Mouse (Mus musculus) G1E (cell line): ENCODE results near the gene Pld4. TPM values are rescaled to one million over a fixed set of nuclear protein-coding genes. Genes with fewer than 3 reads are reported as not detected.

Experiments used
- ATAC-seq: 2 replicates; pipeline ENCODE4 v1.8.0; 2016; ENCODE audit warnings: mild to moderate bottlenecking; ENCODE audit not compliant: insufficient number of reproducible peaks, poor library complexity, low FRiP score, severe bottlenecking; ENCODE audit errors: extremely low read depth
- DNase-seq: peaks from one replicate; pipeline ENCODE4 v3.0.0; 2012; ENCODE audit warnings: low spot score
- H3K27me3 ChIP-seq: 2 replicates; pipeline ENCODE4 v1.6.1; 2012; ENCODE audit warnings: mild to moderate bottlenecking, low read length, inconsistent platforms; ENCODE audit not compliant: insufficient read depth
- H3K36me3 ChIP-seq: replicated peaks from 2 replicates; pipeline ENCODE3; 2012; ENCODE audit warnings: mild to moderate bottlenecking, inconsistent platforms
- H3K4me1 ChIP-seq: 2 replicates; pipeline ENCODE4 v1.6.1; 2012; ENCODE audit warnings: low read depth, low read length, inconsistent platforms, mixed read lengths; ENCODE audit not compliant: insufficient read depth
- H3K4me3 ChIP-seq: 2 replicates; pipeline ENCODE4 v1.5.1; 2012; ENCODE audit warnings: low read depth, mild to moderate bottlenecking, inconsistent platforms, low read length, moderate library complexity, mixed read lengths
- H3K9me3 ChIP-seq: replicated peaks from 2 replicates; pipeline ENCODE4 v1.6.1; 2012; ENCODE audit warnings: inconsistent platforms
- CTCF ChIP-seq: IDR thresholded peaks from 2 replicates; pipeline ENCODE4 v1.5.1; 2012; ENCODE audit warnings: low read depth, low read length, inconsistent platforms, mixed read lengths
- GATA1 ChIP-seq: IDR thresholded peaks from 2 replicates; pipeline ENCODE4 v1.6.1; 2012; ENCODE audit warnings: borderline replicate concordance, low read length, inconsistent platforms, mixed read lengths
- GATA2 ChIP-seq: IDR thresholded peaks from 2 replicates; pipeline ENCODE4 v1.6.1; 2012; ENCODE audit warnings: low read depth, low read length, inconsistent platforms, borderline replicate concordance
- POLR2AphosphoS5 ChIP-seq: IDR thresholded peaks from 2 replicates; pipeline ENCODE4 v1.6.1; 2012; ENCODE audit warnings: low read depth, low read length, inconsistent platforms; ENCODE audit not compliant: insufficient replicate concordance
- TAL1 ChIP-seq: conservative IDR thresholded peaks from 2 replicates; pipeline ENCODE4 v1.6.1; 2012; ENCODE audit warnings: low read depth, low read length, inconsistent platforms, mixed read lengths
- polyA plus RNA-seq: library from polyadenylated mRNA; stranded (reverse); fragments of >175 nt; gene quantifications from 2 replicates; pipeline ENCODE4 v1.2.3, GENCODE M21; 2012
- total RNA-seq, 2 experiments: library from RNA; stranded (forward) in 1 of 2; stranded (reverse) in 1 of 2; fragments of 200-1000 nt in 1 of 2; fragments of >200 nt in 1 of 2; fragmentation: Nextera tagmentation in 1 of 2; gene quantifications; 2 replicates each; pipeline ENCODE4 v1.2.3; 2014 to 2017

The Pld4 gene
- total and polyA plus RNA-seq, 3 experiments, result 0.89 to 1.0 TPM; not detected in 1

DNA sequence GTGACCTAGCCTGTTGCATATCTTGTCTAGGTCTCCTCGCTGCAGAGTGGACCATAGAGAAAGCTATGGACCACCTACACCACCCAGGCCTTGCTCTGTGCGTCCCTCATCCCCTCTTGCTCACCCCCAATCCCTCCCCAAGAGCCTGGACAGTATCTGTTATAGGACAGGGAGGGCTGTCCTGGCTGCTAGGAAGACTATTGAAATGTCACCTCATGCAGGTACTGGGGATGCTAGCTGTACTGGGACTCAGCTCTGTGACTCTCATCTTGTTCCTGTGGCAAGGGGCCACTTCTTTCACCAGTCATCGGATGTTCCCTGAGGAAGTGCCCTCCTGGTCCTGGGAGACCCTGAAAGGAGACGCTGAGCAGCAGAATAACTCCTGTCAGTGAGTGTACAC lies 2.7 kb downstream of the Pld4 start:
- H3K27me3 ChIP-seq, result peaks cover 16% of the 10 kb centered on the region; the same call in 1 of the 2 replicates
- H3K36me3 ChIP-seq, result no peaks in the 10 kb centered on the region
- H3K4me1 ChIP-seq, result peaks cover 14% of the 10 kb centered on the region
- no peak for TF ChIP-seq CTCF
- no peak for TF ChIP-seq GATA1
- no peak for TF ChIP-seq POLR2AphosphoS5
- TF ChIP-seq GATA2, result no peak
- TF ChIP-seq TAL1, result no peak
- no peak overlapping the region for H3K4me3 ChIP-seq
- DNase-seq (no peak), ATAC-seq (no peak)
- no peaks in the 10 kb centered on the region for H3K9me3 ChIP-seq

DNA sequence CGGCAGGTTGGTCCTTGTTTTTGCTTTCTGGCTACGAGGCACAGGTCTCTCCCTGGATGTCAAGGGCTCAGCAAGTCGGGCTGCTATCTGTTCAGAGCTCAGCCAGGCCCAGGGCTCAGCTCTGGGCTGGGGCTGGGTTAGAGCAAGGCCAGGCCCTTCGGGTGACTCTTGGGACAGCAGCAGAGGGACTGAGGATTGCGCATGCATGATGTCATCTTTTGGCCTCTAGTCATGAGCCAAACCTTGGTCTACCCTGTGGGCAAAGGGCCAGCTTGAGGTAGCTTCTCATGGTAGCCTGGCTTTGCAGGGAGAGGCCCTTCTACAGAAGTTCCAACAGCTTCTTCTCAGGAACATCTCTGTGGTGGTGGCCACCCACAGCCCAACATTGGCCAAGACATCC lies 3.7 kb downstream of the Pld4 start:
- no peak for TF ChIP-seq GATA1
- TF ChIP-seq GATA2, result no peak
- H3K36me3 ChIP-seq, result no peaks in the 10 kb centered on the region
- peaks cover 14% of the 10 kb centered on the region for H3K4me1 ChIP-seq
- no peak for DNase-seq
- peaks cover 16% of the 10 kb centered on the region; the same call in 1 of the 2 replicates for H3K27me3 ChIP-seq
- H3K9me3 ChIP-seq, result no peaks in the 10 kb centered on the region
- no peak for ATAC-seq
- H3K4me3 ChIP-seq, result no peak overlapping the region

DNA sequence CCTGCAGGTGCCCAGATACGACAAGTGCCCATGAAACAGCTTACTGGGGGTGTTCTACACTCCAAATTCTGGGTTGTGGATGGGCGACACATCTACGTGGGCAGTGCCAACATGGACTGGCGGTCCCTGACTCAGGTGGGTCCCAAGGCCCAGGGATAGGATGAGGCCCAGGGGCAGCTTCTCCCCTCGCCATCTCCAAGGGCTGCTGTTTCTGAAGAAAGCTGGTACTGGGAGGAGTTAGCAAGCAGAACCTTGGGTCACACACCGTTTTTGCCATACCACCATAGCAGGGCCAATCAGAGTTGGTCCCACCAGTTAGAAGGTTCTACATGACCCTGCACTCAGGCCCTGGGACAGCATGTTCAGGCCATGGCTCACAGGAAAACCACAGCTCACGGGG lies 4.5 kb downstream of the Pld4 start:
- Histone ChIP-seq H3K27me3 (peaks cover 13% of the 10 kb centered on the region; the same call in 1 of the 2 replicates), H3K36me3 (no peaks in the 10 kb centered on the region), H3K4me3 (no peak overlapping the region), H3K4me1 (peaks cover 14% of the 10 kb centered on the region), H3K9me3 (no peaks in the 10 kb centered on the region)
- no peak for TF ChIP-seq GATA1
- no peak for TF ChIP-seq POLR2AphosphoS5
- no peak for TF ChIP-seq TAL1
- TF ChIP-seq CTCF, result no peak
- no peak for TF ChIP-seq GATA2
- no peak for DNase-seq
- no peak for ATAC-seq

DNA sequence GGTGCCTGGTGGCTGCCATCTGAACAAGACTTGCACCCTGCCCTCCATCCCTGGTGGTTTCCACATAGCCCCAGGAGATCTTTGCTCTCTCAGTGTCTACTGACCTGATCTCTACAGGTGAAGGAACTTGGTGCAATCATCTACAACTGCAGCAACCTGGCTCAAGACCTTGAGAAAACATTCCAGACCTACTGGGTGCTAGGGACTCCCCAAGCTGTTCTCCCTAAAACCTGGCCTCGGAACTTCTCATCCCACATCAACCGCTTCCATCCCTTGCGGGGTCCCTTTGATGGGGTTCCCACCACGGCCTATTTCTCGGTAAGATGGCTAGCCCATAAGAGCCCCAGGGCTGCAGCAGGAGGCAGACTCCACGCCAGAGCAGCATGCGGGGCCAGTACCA lies 6.1 kb downstream of the Pld4 start:
- Histone ChIP-seq H3K4me1 (peaks cover 4% of the 10 kb centered on the region; the same call in 1 of the 2 replicates), H3K36me3 (no peaks in the 10 kb centered on the region), H3K9me3 (no peaks in the 10 kb centered on the region), H3K27me3 (peaks cover 18% of the 10 kb centered on the region; the same call in 1 of the 2 replicates), H3K4me3 (no peak overlapping the region)
- TF ChIP-seq GATA2, result no peak
- TF ChIP-seq GATA1, result no peak
- TF ChIP-seq POLR2AphosphoS5, result no peak
- no peak for TF ChIP-seq CTCF
- no peak for TF ChIP-seq TAL1
- ATAC-seq, result no peak
- DNase-seq, result no peak

DNA sequence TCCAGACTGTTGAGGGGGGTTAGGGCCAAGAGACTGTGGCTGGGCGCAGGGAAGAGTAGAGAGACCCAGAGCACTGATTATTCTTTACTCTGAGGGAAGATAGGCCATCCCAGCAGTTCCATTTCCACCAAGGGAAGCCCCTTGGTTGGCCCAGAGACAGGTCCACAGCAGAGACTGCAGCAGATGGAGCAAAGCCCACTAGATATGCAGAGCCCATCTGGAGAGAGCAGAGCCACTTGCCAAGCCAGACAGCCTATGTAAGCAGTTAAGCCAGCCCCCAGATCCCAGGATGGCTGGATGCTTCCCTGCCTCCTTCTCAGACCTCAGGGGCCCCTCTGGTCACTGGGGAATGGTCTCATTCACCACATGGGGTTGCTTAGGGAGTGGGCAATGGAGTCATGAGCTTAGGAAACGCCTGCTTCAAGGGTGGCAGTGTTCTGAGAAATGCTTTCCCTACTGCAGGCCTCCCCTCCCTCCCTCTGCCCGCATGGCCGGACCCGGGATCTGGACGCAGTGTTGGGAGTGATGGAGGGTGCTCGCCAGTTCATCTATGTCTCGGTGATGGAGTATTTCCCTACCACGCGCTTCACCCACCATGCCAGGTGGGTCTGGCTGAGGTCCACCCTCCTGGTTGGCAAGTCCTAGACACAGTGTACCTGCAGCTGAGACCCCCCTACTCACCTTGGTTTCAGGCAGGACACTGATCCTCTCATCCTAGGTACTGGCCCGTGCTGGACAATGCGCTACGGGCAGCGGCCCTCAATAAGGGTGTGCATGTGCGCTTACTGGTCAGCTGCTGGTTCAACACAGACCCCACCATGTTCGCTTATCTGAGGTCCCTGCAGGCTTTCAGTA lies 6.8 kb downstream of the Pld4 start:
- H3K36me3 ChIP-seq, result no peaks in the 10 kb centered on the region
- no peak overlapping the region for H3K4me3 ChIP-seq
- H3K27me3 ChIP-seq, result peaks cover 14% of the 10 kb centered on the region; the same call in 1 of the 2 replicates
- ATAC-seq (no peak), DNase-seq (no peak)
- no peaks in the 10 kb centered on the region for H3K9me3 ChIP-seq
- H3K4me1 ChIP-seq, result no peaks in the 10 kb centered on the region
- TF ChIP-seq GATA2 (no peak), TAL1 (no peak), CTCF (no peak), POLR2AphosphoS5 (no peak), GATA1 (no peak)

DNA sequence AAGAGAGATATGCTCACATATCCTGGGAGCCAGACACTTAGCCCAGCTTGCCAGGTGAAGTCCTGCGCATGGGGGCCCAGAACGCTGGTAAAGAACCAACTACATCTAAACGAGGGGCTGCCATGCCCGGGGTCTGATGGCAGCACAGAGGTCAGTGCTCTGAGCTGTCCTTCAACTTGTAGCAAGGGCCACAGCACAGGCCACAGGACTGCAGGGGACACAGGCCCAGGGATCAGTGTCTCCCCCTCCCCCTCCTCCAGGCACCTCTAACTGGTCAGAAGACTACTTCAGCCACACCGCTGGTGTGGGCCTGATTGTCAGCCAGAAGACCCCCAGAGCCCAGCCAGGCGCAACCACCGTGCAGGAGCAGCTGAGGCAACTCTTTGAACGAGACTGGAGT lies 7.7 kb downstream of the Pld4 start:
- TF ChIP-seq TAL1 (no peak), POLR2AphosphoS5 (no peak), CTCF (no peak), GATA1 (no peak), GATA2 (no peak)
- Histone ChIP-seq H3K9me3 (no peaks in the 10 kb centered on the region), H3K4me1 (no peaks in the 10 kb centered on the region), H3K4me3 (no peak overlapping the region), H3K27me3 (peaks cover 15% of the 10 kb centered on the region; the same call in 1 of the 2 replicates), H3K36me3 (no peaks in the 10 kb centered on the region)
- ATAC-seq (no peak), DNase-seq (no peak)
